Mouse (Mus musculus): ENCODE results near the gene Cel.

Cel gene

DNA sequence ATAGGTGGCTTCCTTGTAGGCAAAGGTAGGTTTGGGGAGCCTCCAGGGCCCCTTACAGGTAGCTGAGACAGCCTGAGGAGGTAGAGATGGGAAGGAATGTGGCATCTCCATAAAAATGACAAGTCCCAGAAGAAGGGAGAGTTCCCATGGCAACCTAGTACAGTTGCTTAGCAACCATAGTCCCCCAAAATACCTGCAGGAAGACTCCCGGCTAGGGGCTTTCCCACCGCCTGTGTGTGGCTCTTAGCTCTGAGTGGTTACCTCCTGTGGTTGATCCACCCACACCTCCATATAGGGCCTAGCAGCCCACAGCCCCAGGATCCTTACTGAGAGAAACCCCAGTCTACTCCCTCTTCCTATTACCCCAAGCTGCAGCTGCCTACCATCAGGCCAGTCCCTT lies 45.0 kb downstream of the Cel start:
- DNase-seq (ENCODE audit: low read depth, low spot score), result peak; percentile 95

- peak; percentile 96 for DNase-seq (ENCODE audit: low read depth, low spot score)
Observed at GRCm38 (mm10) chr2:28517206-28517909, 45.8 kb downstream of the Cel start.

GRCm38 (mm10) chr2:28514489-28514888 lies 48.7 kb downstream of the Cel start:
- peak; percentile 94 for DNase-seq (ENCODE audit: low read depth, low spot score)

DNA sequence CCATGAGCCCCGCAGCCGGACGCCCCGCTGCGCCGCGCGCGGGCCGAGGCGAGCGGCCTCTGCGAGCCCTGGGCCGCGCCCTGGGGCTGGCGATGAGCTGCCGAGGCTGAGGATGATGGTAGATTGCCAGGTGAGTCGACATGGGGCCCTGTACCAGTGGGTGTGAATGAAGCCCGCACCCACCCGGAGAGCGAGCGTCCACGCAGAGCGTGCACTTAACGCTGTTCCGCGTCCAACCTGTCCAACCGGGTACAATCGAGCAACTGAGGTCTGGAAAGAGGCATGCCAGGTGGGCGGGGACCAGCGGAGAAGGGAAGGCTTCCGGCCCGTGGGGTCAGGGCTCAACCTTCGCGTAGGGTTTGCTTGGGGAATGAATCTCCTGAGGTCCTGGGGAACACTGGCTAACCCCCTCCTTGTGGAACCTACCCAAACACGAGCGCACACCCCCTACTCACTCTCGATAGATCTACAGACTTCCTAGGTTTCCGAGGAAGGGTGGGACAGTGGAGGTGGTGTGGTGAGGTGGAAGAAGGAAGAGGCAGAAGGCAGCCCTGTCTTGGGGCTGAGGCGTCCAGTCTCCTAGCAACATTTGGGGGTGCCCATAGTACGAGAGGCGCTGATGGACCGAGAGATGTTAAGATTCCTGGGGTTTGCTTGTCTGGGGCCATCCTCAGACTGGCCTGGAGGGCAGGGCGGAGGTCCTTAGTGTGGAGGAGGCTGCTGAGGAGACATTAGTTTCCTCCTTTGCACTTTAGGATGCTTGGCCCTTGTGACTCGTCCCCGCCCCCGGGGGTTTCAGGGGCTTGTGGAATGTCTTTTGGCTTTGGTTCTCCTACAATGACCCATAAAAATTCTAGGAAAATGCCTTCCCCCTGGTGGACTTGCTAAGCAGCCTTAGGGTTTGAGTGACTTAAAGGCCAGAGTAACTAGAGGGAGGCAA lies 49.5 kb downstream of the Cel start:
- peak; percentile 56 for DNase-seq (ENCODE audit: low read depth, low spot score)

- DNase-seq (ENCODE audit: low read depth, low spot score), result peak; percentile 55
Observed at GRCm38 (mm10) chr2:28512798-28513401, 50.3 kb downstream of the Cel start, which contains the start of gene Ralgds. Ralgds (plus strand) TSS chr2:28513125.

DNA sequence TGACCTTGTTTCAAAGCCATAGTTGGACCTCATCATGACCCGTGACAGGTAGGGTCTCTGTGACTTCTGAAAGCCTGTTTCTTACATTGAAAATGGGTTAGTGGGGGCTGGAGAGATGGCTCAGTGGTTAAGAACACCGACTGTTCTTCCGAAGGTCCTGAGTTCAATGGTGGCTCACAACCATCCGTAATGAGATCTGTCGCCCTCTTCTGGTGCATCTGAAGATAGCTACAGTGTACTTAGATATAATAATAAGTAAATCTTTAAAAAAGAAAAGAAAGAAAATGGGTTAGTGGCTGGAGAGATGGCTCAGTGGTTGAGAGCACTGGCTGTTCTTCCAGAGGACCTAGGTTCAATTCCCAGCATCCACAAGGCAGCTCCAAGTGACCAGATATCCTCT lies 51.6 kb downstream of the Cel start:
- DNase-seq (ENCODE audit: low read depth, low spot score), result peak; percentile 40

- peak; percentile 83 for DNase-seq (ENCODE audit: low read depth, low spot score)
Observed at GRCm38 (mm10) chr2:28506291-28506690, 56.9 kb downstream of the Cel start.

GRCm38 (mm10) chr2:28505795-28506194 lies 57.4 kb downstream of the Cel start, which contains the start of gene Gm10134:
Gm10134 (plus strand) TSS chr2:28506095.
- no peak for DNase-seq (ENCODE audit: low read depth, low spot score)

Measured in R1 (cell line).